Mouse (Mus musculus): ENCODE measurements around the gene Itgb8.

Itgb8 gene

GRCm38 (mm10) chr12:119238696-119239415 lies at the start of gene Itgb8:
Gene Itgb8 (minus strand): TSS chr12:119238802.
- peak; percentile 83 to 87 for DNase-seq

DNA sequence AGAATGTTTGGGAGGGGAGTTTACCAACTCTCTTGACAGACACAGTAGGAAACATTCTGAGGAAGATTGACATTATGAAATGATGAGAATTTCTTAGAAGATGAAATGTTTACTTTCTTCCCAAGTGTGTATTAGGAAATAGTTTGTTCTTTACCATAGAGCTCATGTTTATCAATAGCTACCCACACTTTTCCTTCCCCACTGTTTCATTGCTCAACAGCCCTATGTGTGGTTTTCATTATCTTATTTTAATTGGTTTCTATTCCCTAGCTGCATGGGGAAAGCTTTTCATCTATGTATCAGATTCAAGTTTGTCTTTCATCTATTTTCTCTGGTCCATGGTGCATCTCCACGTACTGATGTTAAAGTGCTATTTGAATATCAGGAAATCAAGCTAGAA lies 37.7 kb upstream of the Itgb8 start:
- no peak for DNase-seq

DNA sequence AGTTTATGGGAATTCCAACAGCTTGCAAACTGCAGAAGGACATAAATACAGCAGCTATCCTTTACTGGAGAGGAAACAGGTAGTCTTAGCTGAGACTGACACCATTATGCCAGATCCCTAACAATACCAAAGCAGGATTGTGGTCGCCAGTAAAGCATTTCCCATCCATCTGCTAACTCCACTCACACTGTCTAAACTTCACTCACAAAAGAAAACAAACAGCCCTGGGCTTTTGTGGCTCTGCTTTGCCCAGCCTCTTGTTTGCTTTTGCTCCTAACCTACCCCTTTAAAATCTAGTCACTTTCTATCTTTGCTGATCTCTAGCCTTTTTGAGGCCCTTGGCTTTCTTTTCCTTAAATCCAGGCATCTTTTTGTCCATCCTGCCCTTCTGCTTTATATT lies 35.0 kb upstream of the Itgb8 start:
- DNase-seq, result no peak

DNA sequence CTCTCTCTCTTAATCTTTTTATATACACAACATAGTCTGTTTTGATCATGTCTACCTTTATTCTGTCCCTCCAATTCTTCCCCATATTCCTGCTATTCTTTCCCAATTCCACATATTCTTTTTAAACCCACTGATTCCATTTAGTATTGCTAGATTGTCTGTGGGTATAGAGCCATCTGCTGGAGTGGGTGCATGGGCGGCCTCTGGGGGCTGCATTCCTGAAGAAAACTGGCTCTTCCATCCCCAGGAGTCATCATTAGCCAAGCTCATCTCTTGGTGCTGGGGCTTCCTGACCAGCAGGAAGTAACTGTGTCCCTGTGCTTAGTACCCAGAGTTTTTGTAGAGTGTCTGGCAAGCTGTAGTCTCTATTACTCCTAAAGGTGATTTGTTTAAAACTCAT lies 33.4 kb upstream of the Itgb8 start:
- peak in 1 of 2 experiments; percentile 3 for DNase-seq

GRCm38 (mm10) chr12:119270036-119270435 lies 31.4 kb upstream of the Itgb8 start:
- DNase-seq, result no peak

DNA sequence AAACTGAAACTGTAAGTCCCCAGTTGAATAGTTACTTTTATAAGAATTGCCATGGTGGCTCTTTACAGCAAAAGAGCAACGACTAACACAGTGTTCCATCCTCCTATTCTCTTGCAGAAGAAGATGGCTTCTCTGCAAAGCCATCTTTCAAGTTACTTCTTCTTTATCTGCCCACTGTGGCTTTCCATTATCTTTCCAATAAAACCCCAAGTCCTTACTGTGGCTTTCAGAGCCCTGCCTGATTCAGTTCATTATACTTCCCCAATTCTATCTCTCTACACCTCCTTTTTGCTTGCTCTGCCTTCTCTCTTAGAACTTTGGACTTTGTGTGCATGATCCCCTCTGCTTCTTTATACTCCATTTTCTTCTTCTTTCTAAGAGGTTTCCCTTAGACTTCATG lies 30.1 kb upstream of the Itgb8 start:
- no peak for DNase-seq

- DNase-seq, result no peak
Observed at GRCm38 (mm10) chr12:119264506-119264905, 25.9 kb upstream of the Itgb8 start.

DNA sequence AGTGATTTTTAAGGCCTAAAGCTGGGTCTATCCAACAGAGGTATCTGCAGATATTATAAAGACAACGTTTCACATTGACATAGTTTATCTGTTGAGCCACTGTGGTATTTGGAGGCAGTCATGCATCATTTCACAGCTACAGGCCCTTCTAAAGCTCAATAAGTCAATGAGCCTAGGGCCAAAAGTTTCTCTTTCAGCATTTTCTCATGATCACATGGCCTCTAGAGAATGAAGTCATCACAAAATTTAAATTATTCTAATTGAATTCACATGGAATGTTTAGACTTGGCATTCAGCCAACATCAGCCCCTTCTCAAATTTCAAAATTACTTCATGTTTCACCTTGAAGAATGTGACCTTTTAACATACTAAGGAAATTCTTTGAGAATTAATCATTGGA lies 10.0 kb upstream of the Itgb8 start:
- no peak for DNase-seq

DNA sequence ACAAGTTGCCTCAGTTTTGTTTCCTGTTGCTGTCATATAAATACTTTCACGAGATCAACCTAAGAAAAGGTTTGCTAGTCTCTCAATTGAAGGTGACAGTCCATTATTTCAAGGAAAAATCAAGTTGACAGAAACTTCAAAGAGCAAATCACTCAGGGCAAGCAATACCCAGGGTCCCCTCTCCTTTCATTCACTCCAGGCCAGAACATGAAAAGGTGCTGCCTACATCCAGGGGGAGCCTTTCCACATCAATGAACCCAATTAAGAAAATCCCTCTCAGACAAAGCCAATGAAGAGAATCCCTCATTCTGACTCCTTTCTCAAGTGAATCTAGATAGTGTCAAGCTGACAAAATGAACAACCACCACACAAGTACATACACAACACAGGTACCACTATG lies 2.5 kb upstream of the Itgb8 start:
- DNase-seq, result no peak

DNA sequence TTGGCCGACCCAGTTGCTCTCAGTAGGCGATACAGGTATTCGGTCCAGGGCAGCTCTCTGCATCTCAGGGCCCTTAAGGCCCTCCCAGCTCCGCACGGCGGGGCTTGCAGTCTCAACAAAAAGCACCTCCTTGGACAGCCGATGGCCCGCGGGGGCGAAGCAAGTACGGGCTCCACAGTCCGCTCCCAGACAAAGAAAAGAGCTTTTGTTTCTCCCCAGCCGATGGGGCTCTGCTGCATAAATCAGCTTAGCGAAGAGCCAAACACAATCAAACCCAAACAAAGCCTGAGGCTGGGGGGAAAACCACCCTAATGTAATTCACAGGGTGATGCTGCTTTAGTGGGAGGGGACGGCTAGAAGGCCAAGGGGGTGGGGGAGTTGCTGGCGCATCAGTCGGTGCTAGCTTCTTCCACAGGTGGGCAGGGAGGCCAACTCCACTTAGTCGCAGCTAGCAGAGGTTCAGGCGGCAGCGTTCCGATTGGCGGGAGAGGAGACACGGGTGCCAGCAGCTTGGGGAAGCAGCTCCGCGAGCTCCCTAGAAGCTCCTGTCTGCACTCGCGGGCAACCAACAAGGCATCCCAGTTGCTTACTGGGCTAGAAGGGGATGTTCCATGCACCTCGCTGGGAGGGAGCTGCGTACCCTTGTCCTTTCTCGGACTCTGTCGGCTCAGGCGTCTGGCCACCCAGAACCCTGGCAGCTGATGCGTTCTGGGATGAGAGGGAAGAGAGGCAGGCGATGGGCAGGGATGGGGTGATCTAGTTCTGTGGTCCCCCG lies 494 bp downstream of the Itgb8 start:
- DNase-seq, result peak; percentile 62 to 76

DNA sequence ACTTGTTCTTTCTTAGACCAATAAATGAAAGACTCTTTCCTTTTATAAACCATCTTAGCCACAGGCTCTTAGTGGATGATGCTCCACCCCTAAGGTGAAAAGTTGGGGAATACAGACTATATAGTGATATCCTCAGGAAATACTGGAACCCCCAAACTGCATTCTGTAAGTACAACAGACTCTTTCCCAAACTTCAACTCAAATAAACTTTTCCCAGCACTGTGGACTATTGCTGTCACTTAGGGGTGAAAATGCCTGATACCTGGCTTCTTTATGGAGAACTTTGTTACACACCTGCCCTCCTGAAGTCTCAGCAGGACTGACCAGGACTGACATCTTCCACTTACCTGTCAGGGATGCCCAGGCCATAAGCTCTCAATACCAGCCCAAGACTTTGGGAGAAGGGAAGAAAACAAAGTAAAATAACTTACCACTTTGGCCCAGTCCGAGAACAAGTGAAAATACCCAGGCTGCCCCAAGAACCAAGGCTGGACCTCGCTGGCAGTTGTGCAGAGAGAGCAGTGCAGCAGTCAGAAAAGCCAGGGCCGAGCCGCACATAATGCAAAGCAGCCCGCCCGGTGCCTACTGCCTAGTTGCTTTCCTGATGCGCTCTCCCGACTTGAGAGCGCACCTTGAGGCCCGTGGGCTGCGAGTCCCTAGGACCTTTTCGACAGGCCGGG lies 1.2 kb downstream of the Itgb8 start:
- no peak for DNase-seq

DNA sequence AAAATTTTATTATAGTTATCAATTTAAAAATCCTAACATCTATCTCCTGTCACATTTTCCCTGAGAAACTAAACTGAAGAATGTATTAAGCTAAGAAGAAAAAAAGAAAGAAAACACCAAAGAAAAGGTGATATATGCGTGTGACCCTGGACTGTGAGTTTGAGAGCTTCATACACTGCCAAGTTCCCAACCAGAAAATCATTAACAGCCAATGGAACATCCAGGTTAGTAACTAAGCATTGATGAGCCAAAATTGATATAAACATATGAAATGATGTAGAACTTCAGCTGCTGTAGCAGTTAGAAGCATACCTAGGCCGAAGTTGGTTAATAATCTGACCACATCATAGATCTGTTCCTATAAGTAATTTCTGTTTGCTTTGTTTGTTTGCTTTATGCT lies 6.8 kb downstream of the Itgb8 start:
- DNase-seq, result peak; percentile 21 to 80

DNA sequence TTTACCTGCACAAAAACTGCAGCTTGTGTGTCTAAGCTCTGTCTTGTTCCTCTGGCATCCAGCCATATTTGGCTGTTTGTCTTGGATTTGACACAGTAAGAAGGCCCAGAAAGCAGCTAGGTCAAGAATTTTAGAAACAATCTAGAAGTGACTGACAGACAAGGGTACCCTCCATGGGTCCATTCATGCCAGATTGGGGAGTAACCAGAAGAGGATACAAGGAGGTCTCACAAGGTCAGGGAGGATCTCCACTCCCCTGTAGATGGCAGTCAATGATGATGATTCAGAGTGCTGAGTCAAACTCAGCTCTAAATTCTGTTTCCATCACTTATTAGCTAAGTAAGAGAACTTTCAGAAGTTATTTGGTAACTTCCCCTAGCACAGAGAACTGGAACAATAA lies 8.2 kb downstream of the Itgb8 start:
- peak; percentile 53 to 72 for DNase-seq

GRCm38 (mm10) chr12:119229601-119230000 lies 9.0 kb downstream of the Itgb8 start:
- peak; percentile 5 to 54 for DNase-seq

DNA sequence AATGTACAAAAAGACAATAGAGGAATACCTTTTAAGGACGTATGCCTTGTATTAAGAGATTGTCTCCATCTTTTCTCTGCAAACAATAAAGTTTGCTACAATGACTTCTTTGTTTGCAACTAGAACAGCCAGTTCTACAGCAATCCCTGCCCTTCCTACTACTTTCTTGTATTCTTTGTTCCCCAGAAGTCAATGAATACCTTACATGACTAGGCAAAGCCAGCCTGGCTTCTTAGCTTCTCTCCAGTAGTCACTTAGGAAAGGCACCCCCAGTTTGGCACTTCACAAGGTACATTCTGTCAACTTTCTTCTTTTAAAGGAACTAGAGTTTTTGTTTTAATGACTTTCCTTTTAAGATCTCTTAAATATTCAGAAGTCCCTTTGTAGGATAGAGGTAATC lies 10.7 kb downstream of the Itgb8 start:
- DNase-seq, result peak in 1 of 2 experiments; percentile 24

DNA sequence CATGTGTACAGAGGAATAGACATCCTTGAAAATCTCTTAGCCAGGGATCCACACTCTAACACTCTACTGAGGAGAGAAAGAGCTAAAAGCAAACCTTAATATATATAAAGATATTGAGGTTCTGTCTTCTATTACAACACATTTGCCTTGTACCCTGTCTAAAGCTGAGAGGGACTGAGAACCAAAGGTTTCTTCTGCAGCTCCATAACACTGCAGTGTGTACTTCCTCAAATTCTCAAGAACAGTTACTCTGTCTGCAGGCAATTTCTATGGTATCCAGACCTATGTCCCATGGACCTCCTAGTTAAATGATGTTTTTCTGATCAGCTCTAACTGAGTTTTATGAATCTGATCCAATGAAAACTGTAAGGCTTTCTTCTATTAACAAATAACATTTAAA lies 13.9 kb downstream of the Itgb8 start:
- no peak for DNase-seq

DNA sequence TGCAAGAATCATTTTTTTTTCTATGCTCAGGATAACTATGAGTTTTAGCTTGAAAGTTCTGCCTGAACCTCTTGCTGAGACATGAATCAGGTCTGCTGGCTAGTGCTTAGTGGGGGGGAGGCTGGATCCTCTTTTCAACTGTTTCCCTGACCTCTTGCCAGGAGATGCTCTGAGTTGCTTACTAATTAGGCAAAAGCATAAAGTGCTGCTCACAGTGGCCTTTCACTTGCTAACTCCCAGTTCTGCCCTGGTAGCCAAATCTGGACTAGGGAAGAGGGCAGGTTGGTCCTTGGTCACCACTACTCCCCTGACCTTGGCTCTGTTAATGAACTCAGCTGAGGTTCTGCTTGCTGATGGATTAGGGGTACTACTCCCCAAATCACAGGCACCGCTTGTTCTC lies 19.2 kb downstream of the Itgb8 start:
- DNase-seq, result peak; percentile 28 to 37

DNA sequence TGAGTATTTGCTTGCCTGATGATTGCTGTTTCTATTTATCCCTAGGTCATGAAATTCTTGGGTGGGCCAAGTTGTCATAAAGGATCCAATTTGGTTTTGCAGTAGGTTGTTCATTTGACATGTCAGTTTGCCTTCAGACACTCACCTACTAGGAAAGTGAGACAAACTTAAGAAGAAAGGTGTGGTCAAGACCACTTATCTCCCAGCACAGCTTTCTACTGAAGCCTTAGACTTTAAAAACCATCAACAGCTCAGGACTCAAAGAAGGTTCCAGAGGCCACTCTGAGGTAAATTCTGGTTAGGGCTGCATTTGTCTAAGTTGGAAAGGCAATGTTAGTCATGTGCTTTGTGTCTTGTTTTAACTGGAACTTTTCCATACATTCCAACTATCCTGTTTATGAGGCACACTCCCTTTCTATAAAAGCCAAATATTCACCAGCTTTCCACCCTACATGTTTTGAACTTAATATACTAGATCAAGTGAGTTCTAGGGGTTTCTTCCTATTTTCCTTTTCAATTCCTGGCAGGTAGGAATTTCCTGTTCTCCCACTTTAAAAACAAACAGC lies 20.8 kb downstream of the Itgb8 start:
- DNase-seq, result no peak

- no peak for DNase-seq
Observed at GRCm38 (mm10) chr12:119215225-119215624, 23.4 kb downstream of the Itgb8 start.

- DNase-seq, result no peak
Observed at GRCm38 (mm10) chr12:119211533-119211932, 27.1 kb downstream of the Itgb8 start.

GRCm38 (mm10) chr12:119210590-119210989 lies 28.0 kb downstream of the Itgb8 start:
- DNase-seq, result no peak

GRCm38 (mm10) chr12:119210073-119210425 lies 28.6 kb downstream of the Itgb8 start:
- DNase-seq, result no peak

GRCm38 (mm10) chr12:119209384-119210072 lies 29.1 kb downstream of the Itgb8 start:
- DNase-seq, result no peak

All from kidney, postnatal 36 days (tissue).